Mouse (Mus musculus): ENCODE measurements around the gene Stard5. TPM values are rescaled to one million over a fixed set of nuclear protein-coding genes. Genes with fewer than 3 reads are reported as not detected.

Gene Stard5
- total RNA-seq (2021): 10 to 100 TPM in 1 of 2 experiments, 1 to 10 TPM in 1; 7.3 to 10.4 TPM
- long read RNA-seq, experiment 1, transcript Stard5-201 (6 exons, 2,483 nt): major isoform, 7 of 8 reads
- long read RNA-seq, experiment 1, partial matches to known transcripts: 1 of 8 reads
- long read RNA-seq, experiment 1, other reads (novel, unspliced or antisense): 0 of 8 reads
- long read RNA-seq, experiment 2, partial matches to known transcripts: 0 of 6 reads
- long read RNA-seq, experiment 2, other reads (novel, unspliced or antisense): 4 of 6 reads

DNA sequence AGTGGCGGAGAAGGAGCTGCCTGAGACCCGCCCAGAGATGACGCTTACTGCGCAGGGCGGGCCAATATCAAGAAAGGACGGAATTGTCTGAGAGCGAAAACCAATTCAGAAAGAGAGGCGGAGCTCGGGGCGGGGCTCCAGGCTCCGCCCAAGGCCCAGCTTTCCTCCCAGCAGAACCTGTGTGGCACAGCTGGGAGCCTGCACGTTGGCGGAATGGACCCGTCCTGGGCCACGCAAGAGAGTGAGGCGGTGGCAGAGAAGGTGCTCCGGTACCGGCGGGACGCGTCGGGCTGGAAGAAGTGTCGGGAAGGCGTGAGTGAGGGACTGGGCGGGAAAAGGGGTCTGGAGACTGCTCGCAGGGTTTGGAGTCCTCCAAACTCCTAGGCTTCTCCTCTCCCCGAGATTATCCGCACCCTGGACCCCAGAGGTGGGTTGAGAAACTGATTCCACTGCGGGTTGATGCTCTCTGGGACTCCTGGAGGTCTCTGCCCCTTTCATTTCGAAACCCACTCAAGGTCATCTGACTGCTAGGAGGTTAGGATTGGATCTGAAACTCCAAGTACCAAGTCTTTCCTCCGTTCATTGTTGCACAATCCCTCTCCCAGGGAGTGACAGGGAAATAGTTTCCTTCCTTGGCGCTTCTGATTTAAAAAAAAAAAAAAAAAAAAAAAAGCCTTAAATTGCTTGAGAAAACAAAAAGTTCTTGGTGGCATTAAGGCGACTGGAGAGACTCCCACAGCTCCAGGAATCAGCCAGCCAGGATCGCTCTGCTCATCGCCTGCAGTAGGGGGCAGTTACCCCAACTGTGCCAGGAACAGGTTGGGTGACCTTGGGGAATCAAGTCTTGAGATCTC lies at the start of gene Stard5:
Stard5 (plus strand) TSS at position 132 of the 854 bp plus-strand sequence.
- DNase-seq (ENCODE audit: low spot score in 2 of 2): peak; percentile 86 to 87
- intact Hi-C loops (cut with DNase I): loop anchor here (5.0 to 10.0 kb wide), 2 partner anchors 40 to 67 kb away; no protein-coding TSS in a partner anchor

DNA sequence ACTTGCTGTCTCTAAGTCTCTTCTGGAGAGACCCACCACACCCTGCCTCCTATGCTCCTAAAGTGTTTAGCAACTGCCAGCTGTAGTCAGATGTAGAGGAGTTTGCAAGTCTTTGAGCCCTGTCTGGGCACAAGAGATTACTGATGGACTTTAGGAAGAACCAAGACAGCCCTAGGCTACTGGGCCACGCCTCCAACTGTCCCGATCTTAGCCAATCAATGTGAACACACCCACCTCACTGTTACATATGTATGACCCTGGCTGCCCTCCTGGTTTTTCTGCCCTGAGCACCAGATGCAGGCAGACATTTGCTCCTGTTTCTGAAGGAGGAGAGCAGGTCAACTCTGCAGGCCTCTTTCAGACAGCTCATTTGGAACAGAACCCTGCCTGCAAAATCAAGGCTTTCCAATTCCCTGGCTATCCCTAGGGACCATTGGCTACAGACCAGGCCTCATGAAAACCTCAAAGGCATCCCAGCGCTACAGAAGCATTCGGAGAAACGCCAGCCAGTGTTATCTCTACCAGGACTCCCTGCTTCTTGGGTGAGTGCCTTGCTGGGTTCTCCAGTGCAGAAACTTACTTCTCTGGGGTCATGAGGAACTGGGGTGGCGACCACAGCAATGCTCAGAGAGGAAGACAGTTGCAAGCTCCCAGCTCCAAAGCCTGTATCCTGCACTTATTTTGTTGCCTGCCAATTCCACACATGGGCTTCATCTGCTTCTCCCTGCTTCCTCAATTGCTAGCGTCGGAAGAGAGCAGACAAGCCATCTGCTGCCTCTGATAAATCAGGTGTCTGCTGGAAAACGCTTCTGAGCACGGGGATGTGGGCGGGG lies 46.9 kb upstream of the Stard5 start, which contains the start of gene Tmc3:
Tmc3 (plus strand) TSS at position 289 of the 833 bp plus-strand sequence.
- DNase-seq (ENCODE audit: low spot score in 2 of 2): peak; percentile 52 to 60

DNA sequence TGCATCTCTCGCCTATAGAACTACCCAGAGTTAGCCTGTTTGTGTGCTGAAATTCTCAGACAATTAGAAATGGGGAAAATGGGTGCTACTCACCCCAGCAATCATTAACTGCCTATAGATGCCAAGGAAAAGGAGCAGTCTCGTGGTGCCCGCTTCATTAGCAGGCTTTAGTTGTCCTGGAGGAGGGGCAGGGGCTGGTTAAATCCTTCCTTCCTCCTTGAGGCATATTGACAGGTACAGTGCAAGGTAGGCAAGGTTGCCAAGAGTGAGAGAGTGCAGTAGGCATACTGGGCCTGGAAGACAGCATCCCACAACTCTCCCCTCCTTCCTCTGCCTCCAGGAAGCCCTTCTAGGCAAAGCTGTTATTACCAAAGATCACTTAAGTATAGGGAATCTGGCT lies 37.7 kb upstream of the Stard5 start:
- intact Hi-C loops (cut with DNase I): loop anchor here (5.0 kb wide), 1 partner anchor 38 kb away; the partner anchor contains the start of gene Stard5
- no peak for DNase-seq (ENCODE audit: low spot score in 2 of 2)

More for the DNA sequence above, 46.9 kb upstream of the Stard5 start, which contains the start of gene Tmc3:
- intact Hi-C loops (cut with DNase I): no loop called here

DNA sequence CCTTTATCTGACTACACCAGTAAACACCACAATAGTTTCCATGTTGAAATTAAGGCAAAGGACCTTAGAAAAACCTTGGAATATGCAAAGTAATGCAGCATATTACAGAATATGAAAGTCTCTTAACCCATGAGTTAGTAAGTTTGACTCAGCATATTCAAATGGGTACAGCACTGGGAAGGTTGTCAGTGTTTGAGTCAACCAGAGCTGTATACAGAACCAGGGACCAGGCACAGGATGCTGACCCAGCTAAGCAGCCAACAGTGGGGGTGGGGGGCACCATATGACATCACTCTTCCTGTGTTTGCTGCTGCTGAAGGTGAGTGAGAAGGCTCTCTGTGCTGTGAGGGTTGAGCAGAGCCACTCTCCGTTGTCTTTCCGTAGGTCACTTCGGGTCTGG lies 34.7 kb upstream of the Stard5 start:
- intact Hi-C loops (cut with DNase I): no loop called here
- DNase-seq (ENCODE audit: low spot score in 2 of 2): no peak

DNA sequence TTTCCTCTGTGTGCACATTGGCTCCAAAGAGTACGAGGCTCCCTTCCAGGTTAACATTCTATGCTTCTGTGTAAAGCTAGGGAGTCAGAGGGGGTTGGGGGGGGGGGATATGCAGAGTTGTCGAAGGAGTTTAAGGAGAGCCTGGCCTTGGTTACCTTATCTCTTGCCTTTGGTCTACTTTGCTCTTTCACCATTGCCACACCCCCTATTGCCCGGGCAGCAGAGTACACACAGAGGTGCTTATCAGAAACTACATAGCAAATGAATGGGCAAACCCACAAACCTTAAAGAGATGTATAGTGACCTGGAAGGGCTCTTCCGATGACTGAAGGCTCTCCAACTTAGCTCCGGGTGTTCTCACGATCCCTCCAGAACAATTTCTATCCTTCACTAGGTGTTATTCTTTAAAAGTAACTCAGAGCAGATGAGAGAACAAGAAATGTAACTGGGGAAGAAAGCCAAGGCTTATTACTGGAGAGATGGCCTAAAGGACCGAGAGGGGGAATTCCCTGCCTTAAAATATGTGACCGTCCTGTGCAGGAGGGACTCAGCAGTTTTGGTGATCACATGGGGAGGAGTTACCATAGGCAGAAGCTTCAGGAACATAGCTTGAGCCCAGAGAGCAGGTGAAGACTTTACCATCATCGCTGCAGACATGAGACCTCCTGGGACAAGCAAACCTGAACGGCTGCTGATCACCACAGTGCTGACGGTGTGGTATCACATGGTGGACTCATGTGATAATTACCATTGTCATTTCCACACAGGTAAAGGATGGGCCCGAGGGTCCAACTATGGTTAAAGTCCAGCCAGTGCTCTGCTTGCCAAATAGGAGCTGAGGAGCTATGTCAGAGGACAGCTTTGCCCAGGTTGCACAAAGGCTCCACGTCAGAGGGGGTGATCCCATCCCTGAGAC lies 32.5 kb upstream of the Stard5 start:
- DNase-seq (ENCODE audit: low spot score in 2 of 2): no peak
- intact Hi-C loops (cut with DNase I): no loop called here

DNA sequence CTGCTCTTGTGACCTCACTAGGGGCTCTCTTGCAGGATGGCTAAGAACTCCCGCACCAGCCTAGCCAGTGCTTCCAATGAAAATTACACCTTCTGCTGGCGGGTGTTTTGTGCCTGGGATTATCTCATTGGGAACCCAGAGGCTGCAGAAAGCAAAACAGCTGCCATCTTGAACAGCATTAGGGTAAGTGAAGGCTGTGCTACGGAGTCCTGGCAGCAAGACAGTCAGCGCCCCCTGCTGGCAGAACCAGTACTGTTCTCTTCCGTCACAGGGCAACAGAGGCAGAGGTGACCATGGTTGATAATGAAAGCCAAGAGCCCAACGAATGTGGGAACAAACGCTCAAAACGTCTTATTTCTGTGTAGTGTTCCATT lies 31.9 kb upstream of the Stard5 start:
- peak; percentile 8 to 26 for DNase-seq (ENCODE audit: low spot score in 2 of 2)
- intact Hi-C loops (cut with DNase I): no loop called here

DNA sequence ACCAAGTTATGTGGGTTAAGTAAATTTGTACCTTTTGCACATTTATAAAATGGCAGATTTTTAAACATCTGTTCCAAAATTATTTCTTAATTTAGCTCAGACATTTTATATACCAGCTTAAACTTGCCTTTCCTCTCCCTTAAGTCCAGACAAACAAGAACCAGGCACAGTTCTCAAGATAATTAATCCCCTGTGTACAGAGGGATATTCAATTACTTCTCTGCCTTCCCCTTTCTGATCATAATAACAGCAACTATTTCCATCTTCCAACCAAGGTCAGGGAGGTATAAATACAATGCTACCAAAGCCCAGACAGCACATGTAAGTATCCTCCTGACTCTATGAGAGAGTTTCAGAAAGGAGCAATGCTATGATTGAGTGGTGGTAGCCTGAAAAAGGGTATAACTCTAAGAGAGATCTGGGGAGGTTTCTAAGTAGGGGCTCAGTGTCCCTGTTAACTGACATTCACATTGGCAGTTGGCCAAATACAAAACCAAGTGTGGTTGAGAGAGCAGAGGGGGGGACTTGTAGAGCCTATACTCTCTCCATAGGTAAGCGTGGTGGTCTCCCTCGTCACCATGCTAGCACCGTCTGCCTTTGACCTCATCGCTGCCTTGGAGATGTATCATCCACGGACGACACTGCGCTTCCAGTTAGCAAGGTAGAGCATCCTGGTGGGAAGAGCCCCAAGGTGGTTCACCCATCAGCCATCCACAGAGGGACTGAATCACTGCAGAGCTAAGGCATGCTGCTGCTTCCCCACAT lies 27.4 kb upstream of the Stard5 start:
- intact Hi-C loops (cut with DNase I): no loop called here
- no peak for DNase-seq (ENCODE audit: low spot score in 2 of 2)

DNA sequence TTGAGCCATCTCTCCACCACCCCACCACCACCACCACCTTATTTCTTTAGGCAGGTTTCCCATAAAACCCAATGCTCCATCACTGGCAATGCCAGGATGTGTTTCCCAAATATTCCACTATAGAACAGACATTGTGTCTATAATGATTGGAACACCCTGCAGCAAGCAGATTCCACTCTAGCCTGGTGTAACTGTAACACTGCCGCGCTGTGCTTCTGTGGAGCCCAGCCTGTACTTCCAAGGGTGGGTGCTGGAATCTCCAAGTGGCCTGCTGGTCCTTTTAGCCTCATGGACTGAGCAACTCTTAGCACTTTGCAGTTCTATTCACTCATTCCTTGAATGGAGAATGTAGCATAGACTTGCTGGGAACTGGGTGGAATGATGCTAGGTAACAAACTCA lies 25.0 kb upstream of the Stard5 start:
- intact Hi-C loops (cut with DNase I): no loop called here

DNA sequence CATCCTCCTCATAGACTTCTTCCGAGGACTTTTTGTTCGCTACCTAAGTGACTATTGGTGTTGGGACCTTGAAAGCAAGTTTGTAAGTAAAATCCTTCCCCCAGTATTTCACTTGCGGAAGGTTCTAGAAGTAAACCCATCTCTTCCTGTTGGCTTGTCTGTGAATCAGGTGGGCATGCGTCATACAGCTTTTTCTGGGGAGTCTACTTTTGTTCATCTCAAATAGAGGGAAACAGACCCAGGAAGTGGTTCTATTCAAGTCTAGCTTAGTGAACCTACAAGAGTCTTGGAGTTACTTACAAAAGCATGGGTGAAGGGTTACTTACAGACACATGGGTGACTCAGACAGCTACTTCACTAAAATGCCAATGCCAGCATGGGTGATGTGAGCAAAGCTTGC lies 21.9 kb upstream of the Stard5 start:
- no peak for DNase-seq (ENCODE audit: low spot score in 2 of 2)
- intact Hi-C loops (cut with DNase I): no loop called here

More for the DNA sequence above, 25.0 kb upstream of the Stard5 start:
- DNase-seq (ENCODE audit: low spot score in 2 of 2): no peak

DNA sequence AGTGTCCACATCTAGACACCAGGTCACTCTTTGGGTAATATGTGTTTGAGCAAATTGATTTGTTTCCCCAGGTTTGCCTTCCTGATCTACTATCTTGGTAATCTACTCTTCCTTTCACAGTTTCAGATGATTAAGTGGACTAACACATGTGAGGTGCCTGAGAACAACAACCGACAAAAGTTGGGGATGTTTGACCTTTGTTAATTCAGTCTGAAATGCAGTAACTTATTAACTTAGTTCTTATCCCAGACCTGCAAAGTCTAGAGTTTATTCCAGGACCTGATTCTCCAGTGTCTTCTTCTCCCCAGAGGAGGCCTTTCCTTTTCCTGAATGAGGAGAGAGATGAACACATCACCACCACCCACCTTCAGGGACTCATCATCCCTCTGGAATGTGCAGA lies 19.9 kb upstream of the Stard5 start:
- intact Hi-C loops (cut with DNase I): no loop called here
- no peak for DNase-seq (ENCODE audit: low spot score in 2 of 2)

DNA sequence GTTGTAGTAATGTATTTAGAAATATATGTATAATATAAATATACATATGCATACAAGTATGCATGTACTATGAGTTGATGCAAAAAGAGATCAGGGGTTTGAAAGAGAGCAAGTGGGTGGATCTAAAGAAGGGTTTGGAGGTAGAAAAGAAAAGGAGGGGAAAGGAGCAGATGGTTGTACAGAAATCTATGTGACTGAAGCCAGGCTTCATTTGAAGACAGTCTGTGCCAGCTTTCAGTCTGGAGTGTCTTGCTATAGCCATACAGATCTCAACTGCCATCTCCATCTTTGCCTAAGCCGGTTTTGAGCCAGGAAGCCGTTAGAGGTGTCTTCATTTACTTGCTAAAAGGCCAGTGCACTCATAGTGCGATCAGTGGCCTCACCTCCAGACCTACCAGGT lies 16.5 kb upstream of the Stard5 start:
- DNase-seq (ENCODE audit: low spot score in 2 of 2): peak in 1 of 2 experiments; percentile 35
- intact Hi-C loops (cut with DNase I): no loop called here

DNA sequence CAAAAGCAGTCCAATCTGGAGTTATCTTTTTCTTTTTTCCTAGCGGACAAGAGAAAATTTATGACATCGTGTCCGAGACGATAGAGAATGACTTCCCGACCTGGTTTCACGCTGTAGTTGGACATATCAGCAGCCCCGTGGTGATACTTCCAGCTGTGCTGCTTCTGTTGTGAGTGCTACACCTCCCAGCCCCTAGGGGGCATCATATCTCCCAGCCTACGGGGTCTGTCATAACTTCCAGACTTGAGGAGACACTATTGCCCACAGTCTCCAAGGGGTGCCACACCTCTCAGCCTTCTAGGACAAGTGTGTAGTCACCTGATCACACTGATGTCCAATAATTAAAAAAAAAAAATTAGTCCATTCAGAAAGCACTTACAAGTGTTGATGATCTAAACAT lies 15.9 kb upstream of the Stard5 start:
- intact Hi-C loops (cut with DNase I): no loop called here
- no peak for DNase-seq (ENCODE audit: low spot score in 2 of 2)

DNA sequence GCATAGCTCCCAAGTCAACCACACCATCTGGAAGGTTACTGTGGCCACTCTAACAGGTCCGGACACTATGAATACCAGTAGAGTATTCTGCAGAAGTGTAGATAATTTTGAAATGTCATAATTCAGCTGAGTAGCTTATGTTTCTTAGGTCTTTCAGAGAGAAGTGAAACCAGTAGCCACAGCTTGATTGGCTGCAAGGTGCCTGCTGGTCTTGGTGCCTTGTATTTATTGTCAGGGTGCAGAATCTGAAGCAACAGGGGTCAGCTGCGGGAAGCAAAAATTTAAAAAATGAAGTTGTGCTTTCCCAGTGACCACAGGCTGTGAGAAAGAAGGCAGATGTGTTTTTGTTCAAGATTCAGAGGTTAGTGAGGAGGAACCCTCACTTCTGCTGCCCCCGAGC lies 15.5 kb upstream of the Stard5 start:
- no peak for DNase-seq (ENCODE audit: low spot score in 2 of 2)
- intact Hi-C loops (cut with DNase I): no loop called here

DNA sequence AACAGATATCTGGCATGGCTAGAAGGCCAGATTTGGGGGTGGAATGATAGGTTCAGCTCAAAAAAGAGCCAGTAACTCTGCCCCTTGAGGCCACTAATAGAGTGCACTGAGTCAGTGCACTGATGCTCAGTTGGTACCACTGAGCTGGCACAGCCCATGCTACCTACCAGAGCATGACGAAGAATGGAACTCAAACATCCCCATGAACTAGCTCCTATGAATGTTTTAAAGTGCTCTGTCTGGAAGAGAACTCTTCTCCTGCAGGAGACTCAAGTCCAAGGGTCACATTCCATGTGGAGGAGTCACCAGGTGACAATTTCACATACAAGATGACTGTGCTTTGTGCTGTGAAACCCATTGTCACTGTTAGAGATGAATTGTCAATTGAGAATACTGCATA lies 13.1 kb upstream of the Stard5 start:
- intact Hi-C loops (cut with DNase I): no loop called here
- no peak for DNase-seq (ENCODE audit: low spot score in 2 of 2)

DNA sequence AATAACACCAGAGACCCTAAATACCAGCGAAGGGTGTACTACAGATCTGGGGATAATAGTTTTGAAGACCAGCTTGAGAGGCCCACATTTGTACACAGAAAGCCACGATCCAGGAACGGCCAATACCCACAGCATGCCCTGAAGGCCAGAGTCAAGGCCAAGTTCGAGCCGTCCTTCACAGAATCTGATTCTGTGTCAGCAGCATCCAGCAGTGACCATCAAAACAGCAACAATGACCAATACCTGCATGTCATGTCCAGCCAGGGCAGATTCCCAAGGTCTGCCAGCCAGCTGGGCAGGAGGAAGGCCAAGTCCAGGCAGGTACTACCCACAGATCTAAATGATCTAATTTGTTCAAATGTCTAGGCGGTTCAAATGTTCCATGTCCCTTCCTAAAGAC lies 9.2 kb upstream of the Stard5 start:
- no peak for DNase-seq (ENCODE audit: low spot score in 2 of 2)
- intact Hi-C loops (cut with DNase I): no loop called here

DNA sequence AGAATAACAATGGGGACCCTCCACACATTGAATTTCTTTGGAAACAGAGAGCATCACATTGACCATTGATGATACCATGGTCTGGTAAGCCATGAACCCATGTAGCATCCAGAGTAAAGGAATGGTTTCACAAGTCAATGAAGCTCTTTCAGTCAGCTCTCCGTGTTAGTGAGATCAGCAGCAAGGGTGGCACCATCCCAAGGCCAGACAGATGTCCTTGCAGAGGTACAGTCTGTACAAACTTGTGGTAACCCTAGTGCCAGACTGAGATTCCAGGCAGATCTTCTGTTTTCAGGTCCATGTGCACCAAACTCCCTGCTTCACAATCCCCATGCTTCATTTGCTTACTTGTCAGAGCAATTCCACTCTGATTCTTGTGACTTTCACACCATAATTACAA lies 7.7 kb upstream of the Stard5 start:
- intact Hi-C loops (cut with DNase I): no loop called here
- no peak for DNase-seq (ENCODE audit: low spot score in 2 of 2)

DNA sequence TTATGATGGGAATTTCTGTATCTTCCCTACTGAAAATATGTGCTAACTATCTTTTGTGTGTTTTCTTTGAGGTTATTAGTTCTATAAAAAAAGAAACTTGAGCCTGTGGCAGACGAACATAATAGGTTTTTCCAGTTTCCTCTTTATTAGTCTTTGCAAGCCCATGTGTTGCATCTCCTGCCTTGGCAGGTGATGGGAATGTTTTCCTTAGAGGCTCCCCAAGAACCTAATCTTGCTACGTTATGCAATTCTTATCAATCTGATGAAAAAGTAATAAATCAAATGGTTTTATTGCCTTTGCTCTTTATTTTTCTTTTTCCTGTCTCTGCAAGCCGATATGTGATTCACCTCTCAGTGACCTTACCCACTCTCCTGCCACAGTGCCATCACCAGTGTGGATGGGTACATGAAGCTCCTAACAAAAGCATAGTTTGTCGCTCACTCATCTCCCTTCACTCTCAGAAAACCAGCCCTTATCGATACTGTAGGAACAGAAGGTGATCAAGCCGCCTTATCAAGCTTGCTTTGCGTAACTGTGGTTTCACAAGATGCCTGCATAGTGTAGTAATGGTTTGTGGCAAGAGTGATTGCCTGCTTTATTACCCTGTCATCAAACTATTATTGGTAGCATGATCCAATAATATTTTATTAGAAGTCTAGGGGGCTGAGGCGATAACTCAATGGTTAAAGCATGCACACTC lies 5.1 kb upstream of the Stard5 start:
- intact Hi-C loops (cut with DNase I): no loop called here
- DNase-seq (ENCODE audit: low spot score in 2 of 2): no peak

DNA sequence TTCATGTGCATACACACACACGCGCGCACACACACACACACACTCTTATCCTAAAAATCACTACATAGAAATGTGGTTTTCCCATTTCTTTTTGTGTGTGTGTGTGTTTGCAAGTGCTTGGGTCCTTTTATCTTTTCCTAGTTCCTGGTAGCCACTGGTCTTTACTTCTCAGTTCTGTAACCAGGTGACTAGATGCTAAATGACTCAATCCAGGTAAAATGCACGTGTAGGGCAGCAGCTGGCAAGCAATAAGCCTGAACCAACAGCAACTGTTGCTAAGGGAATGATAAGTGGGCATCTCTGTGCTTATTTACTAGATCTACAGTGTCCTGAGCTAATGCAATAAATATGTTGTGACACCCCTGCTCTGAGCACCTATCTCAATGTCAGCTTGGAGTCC lies 4.4 kb upstream of the Stard5 start:
- DNase-seq (ENCODE audit: low spot score in 2 of 2): no peak
- intact Hi-C loops (cut with DNase I): no loop called here
